Mouse (Mus musculus) embryonic facial prominence, embryonic 15.5 days (tissue): ENCODE results near the gene Fam19a1. TPM values are rescaled to one million over a fixed set of nuclear protein-coding genes. Genes with fewer than 3 reads are reported as not detected.
"Not testable (repeated sequence)": the region's sequence is repeated elsewhere in the genome, so short reads cannot be mapped to it uniquely, and the experiment has no call there.

Experiments used
- ATAC-seq: fragments of 200-750 bp; cut with Nextera tagmentation; 2 replicates; pipeline ENCODE4 v1.8.0; 2017; ENCODE audit warnings: low read depth, moderate TSS enrichment; ENCODE audit not compliant: insufficient number of reproducible peaks, low FRiP score, low TSS enrichment
- H3K27ac ChIP-seq: fragments of 300-500 bp; sonication (generic); replicated peaks from 2 replicates; pipeline ENCODE4 v1.5.1; 2015; ENCODE audit warnings: mild to moderate bottlenecking, inconsistent platforms
- H3K27me3 ChIP-seq: fragments of 300-500 bp; sonication (generic); 2 replicates; pipeline ENCODE4 v1.6.1; 2015; ENCODE audit warnings: inconsistent platforms
- H3K36me3 ChIP-seq: fragments of 300-500 bp; sonication (generic); 2 replicates; pipeline ENCODE4 v1.6.1; 2015; ENCODE audit warnings: mild to moderate bottlenecking, inconsistent platforms
- H3K4me1 ChIP-seq: fragments of 300-500 bp; sonication (generic); 2 replicates; pipeline ENCODE4 v1.6.1; 2015; ENCODE audit warnings: inconsistent platforms
- H3K4me2 ChIP-seq: fragments of 300-500 bp; sonication (generic); replicated peaks from 2 replicates; pipeline ENCODE4 v1.6.1; 2015; ENCODE audit warnings: mild to moderate bottlenecking, inconsistent platforms
- H3K4me3 ChIP-seq: fragments of 300-500 bp; sonication (generic); replicated peaks from 2 replicates; pipeline ENCODE4 v1.5.1; 2015; ENCODE audit warnings: mild to moderate bottlenecking, inconsistent platforms
- H3K9ac ChIP-seq: fragments of 300-500 bp; sonication (generic); 2 replicates; pipeline ENCODE4 v1.6.1; 2015; ENCODE audit warnings: inconsistent platforms
- H3K9me3 ChIP-seq: fragments of 300-500 bp; sonication (generic); replicated peaks from 2 replicates; pipeline ENCODE4 v1.6.1; 2016; ENCODE audit warnings: inconsistent platforms
- WGBS: fragments of 180-500 bp; shearing (Covaris S2); methylation state at CpG from one replicate; pipeline ENCODE4 v1.1.7; 2015; 5-methylcytosine and 5-hydroxymethylcytosine counted together
- polyA plus RNA-seq: library from polyadenylated mRNA; unstranded; fragments of >200 nt; fragmentation: Nextera tagmentation; extraction: Ambion mirVana; gene quantifications from 2 replicates; pipeline ENCODE4 v1.2.1, GENCODE M21; 2015

Fam19a1 gene
- polyA plus RNA-seq, 1 experiment from 2014 or later = 2.3 TPM

GRCm38 (mm10) chr6:96165818-96166379 lies 52.9 kb downstream of the Fam19a1 start, which contains the start of gene 1700123L14Rik:
Gene 1700123L14Rik (minus strand): TSS chr6:96166243.
- Histone ChIP-seq H3K27me3 (no peaks in the 10 kb centered on the region), H3K4me2 (no peak within 1 kb of the TSS), H3K4me3 (no peak within 1 kb of the TSS), H3K9me3 (no peaks in the 10 kb centered on the region), H3K36me3 (no peaks in the 10 kb centered on the region), H3K27ac (no peak within 1 kb of the TSS), H3K4me1 (no peaks in the 10 kb centered on the region), H3K9ac (no peak within 1 kb of the TSS)
- ATAC-seq = no peak
- WGBS = 80% methylated on average over 18 of the region's 18 CpGs

GRCm38 (mm10) chr6:96167031-96167430 lies 54.1 kb downstream of the Fam19a1 start:
- Histone ChIP-seq H3K4me1 (no peaks in the 10 kb centered on the region), H3K4me2 (no peak overlapping the region), H3K9me3 (no peaks in the 10 kb centered on the region), H3K4me3 (no peak overlapping the region), H3K27ac (no peak overlapping the region), H3K27me3 (no peaks in the 10 kb centered on the region), H3K9ac (no peak overlapping the region), H3K36me3 (no peaks in the 10 kb centered on the region)
- ATAC-seq = no peak

- Histone ChIP-seq H3K9ac (no peak overlapping the region), H3K4me3 (no peak overlapping the region), H3K4me1 (no peaks in the 10 kb centered on the region), H3K27me3 (no peaks in the 10 kb centered on the region), H3K27ac (no peak overlapping the region), H3K4me2 (no peak overlapping the region), H3K9me3 (no peaks in the 10 kb centered on the region), H3K36me3 (no peaks in the 10 kb centered on the region)
- 82% methylated on average over 3 of the region's 3 CpGs for WGBS
- ATAC-seq = no peak
These were observed 60.7 kb downstream of the Fam19a1 start for GRCm38 (mm10) chr6:96173681-96174080.

- no peaks in the 10 kb centered on the region for H3K36me3 ChIP-seq
- H3K9me3 ChIP-seq = no peaks in the 10 kb centered on the region
- no peak overlapping the region for H3K9ac ChIP-seq
- H3K4me1 ChIP-seq = no peaks in the 10 kb centered on the region
- no peak overlapping the region for H3K4me2 ChIP-seq
- H3K27me3 ChIP-seq = no peaks in the 10 kb centered on the region
- H3K4me3 ChIP-seq = no peak overlapping the region
- no peak for ATAC-seq
- H3K27ac ChIP-seq = no peak overlapping the region
These were observed 65.6 kb downstream of the Fam19a1 start for GRCm38 (mm10) chr6:96178530-96178929.

- WGBS = 46% methylated on average over 4 of the region's 4 CpGs
These were observed 70.4 kb downstream of the Fam19a1 start for GRCm38 (mm10) chr6:96183392-96183791.

GRCm38 (mm10) chr6:96186517-96186916 lies 73.6 kb downstream of the Fam19a1 start:
- Histone ChIP-seq H3K4me3 (no peak overlapping the region), H3K4me2 (no peak overlapping the region), H3K27ac (no peak overlapping the region), H3K9me3 (no peaks in the 10 kb centered on the region), H3K4me1 (no peaks in the 10 kb centered on the region), H3K9ac (no peak overlapping the region), H3K36me3 (no peaks in the 10 kb centered on the region), H3K27me3 (no peaks in the 10 kb centered on the region)
- ATAC-seq = no peak
- WGBS = 65% methylated on average over 2 of the region's 2 CpGs

More at GRCm38 (mm10) chr6:96183392-96183791, 70.4 kb downstream of the Fam19a1 start:
- no peaks in the 10 kb centered on the region for H3K36me3 ChIP-seq
- H3K9ac ChIP-seq = no peak overlapping the region
- no peak overlapping the region for H3K27ac ChIP-seq
- ATAC-seq = no peak
- no peaks in the 10 kb centered on the region for H3K4me1 ChIP-seq
- no peaks in the 10 kb centered on the region for H3K9me3 ChIP-seq
- H3K4me2 ChIP-seq = no peak overlapping the region
- no peak overlapping the region for H3K4me3 ChIP-seq
- H3K27me3 ChIP-seq = no peaks in the 10 kb centered on the region

GRCm38 (mm10) chr6:96198991-96199390 lies 86.0 kb downstream of the Fam19a1 start:
- H3K27ac ChIP-seq, ATAC-seq, H3K4me3 ChIP-seq, H3K4me1 ChIP-seq, H3K9me3 ChIP-seq, H3K9ac ChIP-seq, H3K36me3 ChIP-seq, H3K27me3 ChIP-seq, H3K4me2 ChIP-seq: not testable (repeated sequence)
- 98% methylated on average over 2 of the region's 2 CpGs for WGBS

GRCm38 (mm10) chr6:96205395-96205794 lies 92.4 kb downstream of the Fam19a1 start:
- Histone ChIP-seq H3K9me3 (no peaks in the 10 kb centered on the region), H3K9ac (no peak overlapping the region), H3K27me3 (no peaks in the 10 kb centered on the region), H3K4me1 (no peaks in the 10 kb centered on the region), H3K4me3 (no peak overlapping the region), H3K4me2 (no peak overlapping the region), H3K27ac (no peak overlapping the region), H3K36me3 (no peaks in the 10 kb centered on the region)
- ATAC-seq = no peak
- WGBS = 93% methylated on average over 2 of the region's 2 CpGs

- no peak for ATAC-seq
- no peak overlapping the region for H3K4me2 ChIP-seq
These were observed 121.9 kb downstream of the Fam19a1 start for GRCm38 (mm10) chr6:96234806-96235205.

GRCm38 (mm10) chr6:96244320-96244719 lies 131.4 kb downstream of the Fam19a1 start:
- Histone ChIP-seq H3K9me3 (no peaks in the 10 kb centered on the region), H3K27me3 (no peaks in the 10 kb centered on the region), H3K4me1 (no peaks in the 10 kb centered on the region), H3K4me2 (no peak overlapping the region), H3K9ac (no peak overlapping the region), H3K4me3 (no peak overlapping the region), H3K27ac (no peak overlapping the region), H3K36me3 (no peaks in the 10 kb centered on the region)
- WGBS = 74% methylated on average over 3 of the region's 3 CpGs
- ATAC-seq = no peak

More at GRCm38 (mm10) chr6:96234806-96235205, 121.9 kb downstream of the Fam19a1 start:
- Histone ChIP-seq H3K4me1 (no peaks in the 10 kb centered on the region), H3K27ac (no peak overlapping the region), H3K36me3 (no peaks in the 10 kb centered on the region), H3K9ac (no peak overlapping the region), H3K4me3 (no peak overlapping the region), H3K9me3 (no peaks in the 10 kb centered on the region), H3K27me3 (no peaks in the 10 kb centered on the region)

GRCm38 (mm10) chr6:96252001-96252400 lies 139.0 kb downstream of the Fam19a1 start:
- Histone ChIP-seq H3K9me3 (no peaks in the 10 kb centered on the region), H3K27ac (no peak overlapping the region), H3K36me3 (no peaks in the 10 kb centered on the region), H3K4me1 (no peaks in the 10 kb centered on the region), H3K4me3 (no peak overlapping the region), H3K4me2 (no peak overlapping the region), H3K27me3 (no peaks in the 10 kb centered on the region), H3K9ac (no peak overlapping the region)
- no peak for ATAC-seq
- WGBS = 44% methylated on average over 3 of the region's 3 CpGs

- H3K9ac ChIP-seq = no peak overlapping the region
- no peak overlapping the region for H3K4me2 ChIP-seq
- WGBS = 70% methylated on average over 2 of the region's 2 CpGs
- H3K4me3 ChIP-seq = no peak overlapping the region
- H3K27ac ChIP-seq = no peak overlapping the region
- no peak for ATAC-seq
- no peaks in the 10 kb centered on the region for H3K27me3 ChIP-seq
- H3K4me1 ChIP-seq = no peaks in the 10 kb centered on the region
- no peaks in the 10 kb centered on the region for H3K9me3 ChIP-seq
- no peaks in the 10 kb centered on the region for H3K36me3 ChIP-seq
These were observed 141.9 kb downstream of the Fam19a1 start for GRCm38 (mm10) chr6:96254815-96255214.
